Mouse (Mus musculus): ENCODE results near the gene Kcnmb4.

- no peak for TF ChIP-seq CTCF (IDR thresholded peaks at IDR 0.05; ENCODE audit: extremely low read depth, insufficient read length, insufficient replicate concordance, low read depth, low read length)
- TF ChIP-seq POLR2A (IDR thresholded peaks at IDR 0.05; ENCODE audit: low read depth, low read length): no peak
These were observed 26.5 kb downstream of the Kcnmb4 start for GRCm38 (mm10) chr10:116447176-116447575.
